ENCODE assay signal across 24 mouse cellular contexts in genomic region chr1:107025886-107026285, GRCm38 (mm10). TPM values are rescaled to one million over a fixed set of nuclear protein-coding genes. Genes with fewer than 3 reads are reported as not detected.
"Had no signal": no experiment of that assay in that cellular context is flagged by ENCODE, and none has a peak within 500 bp of the region (broad histone marks: within the 10 kb centered on the region; RNA-seq: fewer than 3 reads in every experiment).

No protein-coding gene starts in this region.

- ATAC-seq: midbrain, embryonic 16.5 days had no signal

- DNase-seq: lung, adult 18-20 months; lung, embryonic 14.5 days; lung, postnatal 10 days; lung, postnatal 4 days; midbrain, embryonic 14.5 days; retina, postnatal 1 day; right cerebral cortex, adult 18-20 months; right cerebral cortex, postnatal 25 days; thymus, adult 2 months; thymus, postnatal 36 days had no signal

RNA-seq across cellular contexts. Expression of gene Serpinb3a, which starts 26.2 kb away (rescaled TPM):
- total RNA-seq: megakaryocyte-erythroid progenitor cell, adult 5-6 weeks had no signal
- polyA plus RNA-seq: liver, embryonic 16.5 days; lung, embryonic 14.5 days; lung, embryonic 16.5 days; midbrain, embryonic 10.5 days; midbrain, embryonic 12.5 days; midbrain, embryonic 14.5 days; midbrain, embryonic 16.5 days; myocyte; neural tube, embryonic 11.5 days; neural tube, embryonic 13.5 days; neural tube, embryonic 15.5 days; spleen, adult 2 months; testis, adult 2 months had no signal

RNA-seq across cellular contexts. Expression of gene Serpinb13, which starts 45.1 kb away (rescaled TPM):
- total RNA-seq: megakaryocyte-erythroid progenitor cell, adult 5-6 weeks had no signal
- polyA plus RNA-seq: liver, embryonic 16.5 days; lung, embryonic 14.5 days; lung, embryonic 16.5 days; midbrain, embryonic 10.5 days; midbrain, embryonic 12.5 days; midbrain, embryonic 14.5 days; midbrain, embryonic 16.5 days; myocyte; neural tube, embryonic 11.5 days; neural tube, embryonic 13.5 days; neural tube, embryonic 15.5 days; spleen, adult 2 months; stomach, embryonic 15.5 days; testis, adult 2 months had no signal

RNA-seq across cellular contexts. Expression of gene Serpinb3d, which starts 57.4 kb away (rescaled TPM):
- total RNA-seq: megakaryocyte-erythroid progenitor cell, adult 5-6 weeks had no signal
- polyA plus RNA-seq: liver, embryonic 16.5 days; lung, embryonic 14.5 days; lung, embryonic 16.5 days; midbrain, embryonic 10.5 days; midbrain, embryonic 12.5 days; midbrain, embryonic 14.5 days; midbrain, embryonic 16.5 days; myocyte; neural tube, embryonic 11.5 days; neural tube, embryonic 13.5 days; neural tube, embryonic 15.5 days; spleen, adult 2 months; stomach, embryonic 15.5 days; stomach, postnatal 0 days; testis, adult 2 months had no signal
